ENCODE assay signal across 8 mouse cellular contexts in the genomic region with DNA sequence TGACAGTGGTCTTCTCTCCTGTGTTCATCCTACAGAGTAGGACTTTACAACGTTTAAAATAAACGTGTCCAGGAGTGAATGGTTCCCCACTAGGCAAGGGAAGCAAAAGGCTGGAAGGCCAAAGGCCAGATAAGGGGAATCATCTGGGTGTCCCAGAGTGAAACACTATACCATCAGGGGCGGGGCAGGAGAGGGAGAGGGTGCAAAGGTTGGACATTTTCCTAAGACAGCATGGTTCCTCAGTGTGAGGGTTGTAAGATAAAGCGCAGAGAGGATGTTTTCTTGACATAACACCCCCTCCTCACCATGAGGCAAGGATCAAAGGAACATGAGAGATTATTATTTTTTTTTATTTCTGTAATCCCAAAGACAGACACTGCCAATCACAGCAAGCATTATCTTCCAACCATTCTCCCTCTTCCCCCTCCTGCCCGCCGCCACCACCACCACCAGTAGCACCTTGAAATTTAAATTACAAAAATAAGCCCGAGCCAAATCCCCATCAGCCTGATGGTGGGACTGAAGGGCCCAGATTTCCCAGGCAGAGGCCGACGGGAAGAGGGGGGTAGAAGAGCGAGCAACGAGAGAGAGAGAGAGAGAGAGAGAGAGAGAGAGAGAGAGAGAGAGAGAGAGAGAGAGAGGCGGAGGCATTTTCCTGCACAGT. TPM values are rescaled to one million over a fixed set of nuclear protein-coding genes. Genes with fewer than 3 reads are reported as not detected.
A peak's percentile ranks its signal among the peaks of the same experiment; 100 is the strongest.
DNase-seq lines count a peak whose midpoint lies in the region; ATAC-seq and TF ChIP-seq lines count a peak whose summit lies in the region.

No protein-coding gene starts in this region.

- peak; percentile 30; the same call in 1 of the 2 replicates for ATAC-seq in forebrain, embryonic 12.5 days (ENCODE audit: low FRiP score)
- ATAC-seq in liver, embryonic 13.5 days (ENCODE audit: low read depth), result no peak
- no peak for ATAC-seq in monocyte, adult 5-6 weeks (replicated peaks; ENCODE audit: insufficient number of reproducible peaks, low FRiP score, low TSS enrichment, poor library complexity, severe bottlenecking)

- H3K27ac ChIP-seq in kidney, adult 2 months (ENCODE audit: insufficient read depth, low read depth, low read length), result no peak overlapping the region
- H3K27ac ChIP-seq in forebrain, embryonic 12.5 days, result no peak overlapping the region
- H3K27ac ChIP-seq in liver, embryonic 13.5 days, result no peak overlapping the region

- no peak for DNase-seq in kidney, adult 2 months
- DNase-seq in kidney, postnatal 25 days, result no peak
- peak; percentile 54 for DNase-seq in brain, adult 2 months (ENCODE audit: low read depth, low spot score)
- DNase-seq in liver, embryonic 13.5 days, result no peak
- DNase-seq in urinary bladder, postnatal 25 days (ENCODE audit: low spot score), result no peak
- DNase-seq in lung, adult 18-20 months, result no peak

- no peaks in the 10 kb centered on the region for H3K27me3 ChIP-seq in kidney, adult 2 months (replicated peaks; ENCODE audit: control insufficient read depth, insufficient read depth, low read length)
- H3K27me3 ChIP-seq in forebrain, embryonic 12.5 days, result no peaks in the 10 kb centered on the region
- peaks cover 17% of the 10 kb centered on the region for H3K27me3 ChIP-seq in liver, embryonic 13.5 days

- H3K9me3 ChIP-seq in forebrain, embryonic 12.5 days, result no peaks in the 10 kb centered on the region
- no peaks in the 10 kb centered on the region for H3K9me3 ChIP-seq in liver, embryonic 13.5 days (replicated peaks)

- TF ChIP-seq POLR2A in kidney, adult 2 months (IDR thresholded peaks at IDR 0.05; ENCODE audit: low read depth, low read length), result no peak

- H3K4me1 ChIP-seq in kidney, adult 2 months (ENCODE audit: control insufficient read depth, insufficient read depth, low read length), result no peaks in the 10 kb centered on the region
- no peaks in the 10 kb centered on the region for H3K4me1 ChIP-seq in forebrain, embryonic 12.5 days
- no peaks in the 10 kb centered on the region for H3K4me1 ChIP-seq in liver, embryonic 13.5 days (replicated peaks)

- peak overlapping the region; percentile 58 for H3K4me2 ChIP-seq in forebrain, embryonic 12.5 days
- peak overlapping the region; percentile 55 for H3K4me2 ChIP-seq in liver, embryonic 13.5 days

- WGBS in kidney, adult 2 months, result 11% methylated on average over 11 of the region's 12 CpGs
- 17% methylated on average over 11 of the region's 12 CpGs for WGBS in forebrain, embryonic 12.5 days
- WGBS in liver, embryonic 13.5 days (ENCODE audit: insufficient replicate concordance), result 13% methylated on average over 9 of the region's 12 CpGs

- peak overlapping the region; percentile 65 for H3K9ac ChIP-seq in forebrain, embryonic 12.5 days
- H3K9ac ChIP-seq in liver, embryonic 13.5 days, result no peak overlapping the region

- no peak for TF ChIP-seq CTCF in kidney, adult 2 months (conservative IDR thresholded peaks at IDR 0.05; ENCODE audit: insufficient read depth, insufficient read length, low read depth, low read length)

- peak overlapping the region; percentile 74 for H3K4me3 ChIP-seq in kidney, adult 2 months (ENCODE audit: insufficient read depth, low read depth, low read length)
- peak overlapping the region; percentile 57 for H3K4me3 ChIP-seq in forebrain, embryonic 12.5 days (replicated peaks)
- H3K4me3 ChIP-seq in liver, embryonic 13.5 days (replicated peaks), result peak overlapping the region; percentile 48

- no peaks in the 10 kb centered on the region for H3K36me3 ChIP-seq in kidney, adult 2 months (ENCODE audit: control insufficient read depth, insufficient read depth, low read length)
- no peaks in the 10 kb centered on the region for H3K36me3 ChIP-seq in forebrain, embryonic 12.5 days (replicated peaks)
- no peaks in the 10 kb centered on the region for H3K36me3 ChIP-seq in liver, embryonic 13.5 days

RNA-seq across cellular contexts. Expression of gene Smarca1, which starts 1.4 kb away (rescaled TPM):
- polyA plus RNA-seq in kidney, adult 2 months (2012; rRNA removed), result 0.07 and 0.27 TPM in 2 replicates
- 25.9 and 28.0 TPM in 2 replicates for polyA plus RNA-seq in forebrain, embryonic 12.5 days (2016; fragmentation: Nextera tagmentation; extraction: Ambion mirVana)
- polyA plus RNA-seq in liver, embryonic 13.5 days (2015; fragmentation: Nextera tagmentation; extraction: Ambion mirVana), result 5.8 and 8.5 TPM in 2 replicates
- not detected in 3 replicates for total RNA-seq in monocyte, adult 5-6 weeks (2017)

RNA-seq across cellular contexts. Expression of gene Ocrl, which starts 20.8 kb away (rescaled TPM):
- polyA plus RNA-seq in kidney, adult 2 months (2012; rRNA removed), result 10.2 and 10.5 TPM in 2 replicates
- 24.9 and 27.5 TPM in 2 replicates for polyA plus RNA-seq in forebrain, embryonic 12.5 days (2016; fragmentation: Nextera tagmentation; extraction: Ambion mirVana)
- 3.2 and 4.2 TPM in 2 replicates for polyA plus RNA-seq in liver, embryonic 13.5 days (2015; fragmentation: Nextera tagmentation; extraction: Ambion mirVana)
- 6.5 to 13.6 TPM (median 6.7 TPM) in 3 replicates for total RNA-seq in monocyte, adult 5-6 weeks (2017)
